Mouse (Mus musculus): ENCODE data around the gene Nol6.

The Nol6 gene

GRCm38 (mm10) chr4:41129406-41129805, 5.2 kb upstream of the Nol6 start:
- in situ Hi-C loops (cut with MboI, MseI) = loop anchor here in 1 of 2 experiments (5.0 kb wide), 1 partner anchor 38 kb away; no protein-coding TSS in a partner anchor

DNA sequence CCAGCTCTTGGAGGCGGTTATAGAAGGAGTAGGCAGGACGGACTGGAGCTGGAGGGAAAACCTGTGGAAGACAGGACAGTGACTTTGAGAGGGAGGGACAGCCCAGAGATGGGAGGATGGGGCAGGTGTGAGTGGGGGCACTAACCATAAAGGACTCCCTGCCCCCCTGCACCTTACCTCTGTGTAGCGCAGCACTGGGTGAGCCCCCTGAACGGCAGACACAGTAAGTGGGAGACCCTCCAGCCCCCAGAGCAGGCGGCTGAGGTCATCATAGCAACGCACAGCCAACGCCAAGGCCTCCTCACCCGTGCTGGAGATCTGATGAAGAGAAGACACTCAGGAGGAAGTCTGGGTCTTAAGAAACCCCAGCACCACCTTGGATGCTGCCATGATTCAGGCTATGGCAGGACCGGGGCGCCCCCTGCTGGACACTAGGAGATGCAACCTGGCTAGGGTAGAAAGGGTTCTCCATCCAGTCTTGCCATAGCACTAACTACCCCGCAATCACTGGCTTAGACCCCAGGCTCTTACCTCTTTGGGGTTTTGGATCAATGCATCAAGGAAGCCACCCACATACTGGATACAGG, 5.5 kb downstream of the Nol6 start:
- in situ Hi-C loops (cut with MboI, MseI) = loop anchor here (5.0 kb wide), 1 partner anchor 56 kb away; no protein-coding TSS in a partner anchor

- in situ Hi-C loops (cut with MboI, MseI) = loop anchor here (5.0 kb wide), 1 partner anchor 55 kb away; no protein-coding TSS in a partner anchor
Observed at GRCm38 (mm10) chr4:41116817-41117216, 7.4 kb downstream of the Nol6 start.

DNA sequence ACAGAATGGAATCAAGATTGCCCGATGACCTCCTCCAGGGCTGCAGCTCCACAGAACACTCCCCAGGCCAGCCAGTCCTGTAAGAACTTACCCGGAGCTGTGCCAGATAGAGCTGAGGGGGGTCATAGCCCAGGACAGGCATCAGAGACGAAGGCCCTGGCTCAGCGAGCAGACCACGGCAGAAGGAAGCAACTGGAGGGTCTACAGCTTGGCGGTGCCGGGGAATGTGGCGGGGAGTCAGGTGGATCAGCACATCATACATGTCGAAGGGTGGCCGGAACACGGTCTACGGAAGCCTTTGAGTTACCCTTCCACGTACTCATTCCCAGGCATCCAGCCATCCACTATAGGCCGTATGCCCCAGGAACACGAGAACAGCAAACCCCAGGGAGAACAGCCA, 8.5 kb downstream of the Nol6 start:
- in situ Hi-C loops (cut with MboI, MseI) = loop anchor here (5.0 kb wide), 1 partner anchor 53 kb away; no protein-coding TSS in a partner anchor

GRCm38 (mm10) chr4:41115074-41115473, 9.2 kb downstream of the Nol6 start:
- in situ Hi-C loops (cut with MboI, MseI) = loop anchor here (5.0 kb wide), 1 partner anchor 53 kb away; no protein-coding TSS in a partner anchor

DNA sequence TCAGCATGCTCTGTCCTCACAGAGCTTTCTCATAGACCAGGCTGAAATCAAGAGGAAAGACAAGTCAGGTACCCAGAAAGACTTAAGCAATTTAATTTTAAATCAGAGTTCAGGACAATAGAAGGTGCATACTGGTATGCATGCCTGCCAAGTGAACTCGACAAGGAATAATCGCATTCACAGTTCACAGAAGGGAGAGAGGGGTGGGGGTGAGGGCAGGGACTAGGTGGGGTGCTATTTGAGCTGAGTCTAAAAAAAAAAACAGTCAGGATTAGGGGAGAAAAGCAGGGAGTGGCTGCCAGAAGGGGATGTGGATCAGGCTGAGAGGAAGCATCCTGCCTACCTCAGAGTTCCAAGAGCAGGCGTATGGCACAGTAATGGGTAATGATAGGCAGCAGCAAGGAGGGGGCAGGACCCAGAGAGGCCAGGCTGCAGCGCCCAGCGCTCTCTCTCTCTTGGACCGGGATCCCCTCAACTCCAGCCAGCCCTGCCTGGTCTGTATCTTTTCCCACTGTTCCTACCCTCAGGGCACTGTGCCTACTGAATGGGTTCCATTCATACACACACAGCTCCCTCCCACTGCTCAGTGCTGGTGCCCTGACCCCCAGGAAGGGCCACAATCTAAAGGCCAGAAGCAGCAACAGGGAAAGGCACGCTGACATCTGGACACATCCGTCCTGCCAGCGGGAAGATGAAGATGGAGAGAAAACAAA, 9.7 kb downstream of the Nol6 start:
- in situ Hi-C loops (cut with MboI, MseI) = loop anchor here (5.0 kb wide), 1 partner anchor 52 kb away; no protein-coding TSS in a partner anchor

- in situ Hi-C loops (cut with MboI, MseI) = no loop called here
Observed at GRCm38 (mm10) chr4:41108717-41109425, 15.4 kb downstream of the Nol6 start.

DNA sequence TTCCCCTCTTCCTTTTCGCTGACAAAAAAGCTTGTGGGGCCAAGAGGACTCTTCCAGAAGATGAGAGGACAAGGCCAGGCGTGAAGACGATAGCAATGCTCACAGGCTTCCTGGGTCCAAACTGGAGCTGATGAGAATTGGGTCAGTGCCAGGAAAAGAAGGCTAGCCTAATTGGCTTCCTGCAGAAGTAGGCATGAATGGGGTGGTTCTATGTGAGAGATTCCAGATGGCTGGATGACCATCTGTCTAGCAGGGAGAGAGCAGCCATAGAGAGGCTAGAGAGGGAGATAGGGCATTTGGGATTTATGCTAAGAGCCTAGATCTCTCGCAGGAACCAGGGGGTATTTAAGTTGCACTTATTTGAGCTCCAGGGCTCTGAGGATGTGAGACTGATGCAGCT, 16.8 kb downstream of the Nol6 start:
- in situ Hi-C loops (cut with MboI, MseI) = no loop called here

- in situ Hi-C loops (cut with MboI, MseI) = no loop called here
Observed at GRCm38 (mm10) chr4:41102901-41103300, 21.4 kb downstream of the Nol6 start.

- in situ Hi-C loops (cut with MboI, MseI) = no loop called here
Observed at GRCm38 (mm10) chr4:41100986-41101385, 23.3 kb downstream of the Nol6 start.

- in situ Hi-C loops (cut with MboI, MseI) = no loop called here
Observed at GRCm38 (mm10) chr4:41098577-41098951, 25.7 kb downstream of the Nol6 start.

DNA sequence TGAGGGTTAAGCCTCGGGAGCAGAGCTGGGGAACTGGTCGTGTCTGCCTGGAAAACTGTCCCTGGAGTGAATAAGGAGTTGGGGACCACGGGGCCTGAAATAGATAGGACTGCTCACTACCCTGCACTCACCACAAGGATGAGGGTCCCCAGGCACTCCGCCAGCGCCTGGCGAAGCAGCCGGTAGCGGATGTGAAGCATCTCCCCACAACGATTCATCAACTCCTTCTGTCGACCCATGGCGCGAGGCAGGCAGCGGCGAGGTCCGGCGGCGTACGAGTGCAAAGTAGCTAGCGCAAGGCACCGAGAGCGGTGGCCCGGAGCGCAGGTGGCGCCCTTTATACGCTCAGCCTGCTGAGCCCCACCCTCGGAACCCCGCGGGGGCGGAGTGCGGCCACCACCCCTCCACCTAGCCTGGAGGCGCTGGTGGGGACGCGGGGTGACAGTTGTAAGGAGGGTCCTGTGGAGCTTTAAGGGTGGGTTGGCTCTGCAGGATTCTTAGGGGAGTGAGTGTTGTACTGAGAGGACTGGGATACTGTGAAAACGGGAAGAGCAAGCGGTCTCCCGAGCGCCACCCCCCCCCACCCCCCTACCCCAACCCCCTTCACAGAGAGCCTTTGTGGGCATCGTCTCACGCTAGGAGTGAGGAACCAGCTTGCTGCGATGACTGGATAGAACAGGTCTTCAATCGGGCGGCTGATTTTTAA, 26.2 kb downstream of the Nol6 start, which contains the start of gene Aqp3:
TSS of gene Aqp3 (minus strand) at position 313 of the 706 bp plus-strand sequence.
- in situ Hi-C loops (cut with MboI, MseI) = no loop called here

- in situ Hi-C loops (cut with MboI, MseI) = no loop called here
Observed at GRCm38 (mm10) chr4:41097381-41097780, 26.9 kb downstream of the Nol6 start.

DNA sequence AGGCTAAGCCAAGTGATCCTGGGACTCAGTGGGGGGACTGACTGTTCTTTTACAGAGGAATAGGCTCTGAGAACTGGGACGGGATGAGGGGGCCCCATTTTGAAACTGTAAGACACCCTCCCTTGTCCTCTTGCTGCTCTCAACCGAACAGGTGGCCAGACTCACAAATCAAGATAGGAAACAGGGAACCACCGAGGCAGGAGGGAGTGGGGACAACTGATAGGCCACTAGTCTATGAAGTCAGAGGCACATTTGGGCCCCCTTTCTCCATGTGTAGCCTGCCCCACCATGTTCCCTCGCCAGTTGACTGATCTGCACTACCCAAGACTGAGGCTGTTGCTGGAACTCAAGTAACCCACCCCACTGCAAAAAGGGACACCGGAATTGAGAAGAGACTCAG, 27.5 kb downstream of the Nol6 start:
- in situ Hi-C loops (cut with MboI, MseI) = no loop called here

GRCm38 (mm10) chr4:41096169-41096568, 28.1 kb downstream of the Nol6 start:
- in situ Hi-C loops (cut with MboI, MseI) = no loop called here

- in situ Hi-C loops (cut with MboI, MseI) = no loop called here
Observed at GRCm38 (mm10) chr4:41094361-41094760, 29.9 kb downstream of the Nol6 start.

DNA sequence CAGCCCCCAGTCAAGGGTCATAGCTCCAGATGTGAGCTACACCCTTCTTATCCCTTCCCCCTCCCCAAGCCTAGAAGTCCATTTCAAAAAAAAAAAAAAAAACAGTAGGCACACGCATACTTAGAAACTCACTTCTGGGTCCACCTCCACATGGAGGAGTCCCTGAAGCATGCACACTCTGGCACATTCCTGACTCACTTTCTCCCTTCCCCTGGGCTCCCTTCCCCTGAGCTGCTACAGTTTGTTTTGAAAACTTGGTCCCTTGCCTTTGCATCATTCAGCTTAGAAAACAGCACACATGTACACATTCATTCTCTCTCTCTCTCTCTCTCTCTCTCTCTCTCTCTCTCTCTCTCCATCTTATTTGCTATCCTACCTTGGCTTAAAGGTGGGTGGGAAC, 31.3 kb downstream of the Nol6 start:
- in situ Hi-C loops (cut with MboI, MseI) = no loop called here

DNA sequence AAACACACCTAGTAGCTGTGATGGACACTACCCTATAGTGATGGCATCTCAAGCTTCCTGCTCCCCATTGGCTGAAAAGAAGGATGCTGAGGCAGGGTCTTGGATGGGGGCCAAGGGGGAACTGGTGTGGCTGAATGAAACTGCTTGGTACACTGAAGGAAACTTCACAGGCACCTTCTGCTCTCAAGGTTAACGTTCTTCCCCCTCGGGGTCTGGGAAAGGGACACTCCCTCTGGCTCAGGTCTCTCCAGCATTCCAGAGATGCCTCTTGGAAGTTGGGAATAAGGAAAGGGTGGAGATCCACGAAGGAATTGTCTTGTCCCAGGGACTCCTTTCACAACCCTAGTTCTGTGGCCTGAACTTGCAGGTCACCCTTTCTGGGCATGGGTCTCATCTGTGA, 32.9 kb downstream of the Nol6 start:
- in situ Hi-C loops (cut with MboI, MseI) = no loop called here

- in situ Hi-C loops (cut with MboI, MseI) = no loop called here
Observed at GRCm38 (mm10) chr4:41089705-41090104, 34.5 kb downstream of the Nol6 start.

- in situ Hi-C loops (cut with MboI, MseI) = no loop called here
Observed at GRCm38 (mm10) chr4:41089189-41089588, 35.1 kb downstream of the Nol6 start.

DNA sequence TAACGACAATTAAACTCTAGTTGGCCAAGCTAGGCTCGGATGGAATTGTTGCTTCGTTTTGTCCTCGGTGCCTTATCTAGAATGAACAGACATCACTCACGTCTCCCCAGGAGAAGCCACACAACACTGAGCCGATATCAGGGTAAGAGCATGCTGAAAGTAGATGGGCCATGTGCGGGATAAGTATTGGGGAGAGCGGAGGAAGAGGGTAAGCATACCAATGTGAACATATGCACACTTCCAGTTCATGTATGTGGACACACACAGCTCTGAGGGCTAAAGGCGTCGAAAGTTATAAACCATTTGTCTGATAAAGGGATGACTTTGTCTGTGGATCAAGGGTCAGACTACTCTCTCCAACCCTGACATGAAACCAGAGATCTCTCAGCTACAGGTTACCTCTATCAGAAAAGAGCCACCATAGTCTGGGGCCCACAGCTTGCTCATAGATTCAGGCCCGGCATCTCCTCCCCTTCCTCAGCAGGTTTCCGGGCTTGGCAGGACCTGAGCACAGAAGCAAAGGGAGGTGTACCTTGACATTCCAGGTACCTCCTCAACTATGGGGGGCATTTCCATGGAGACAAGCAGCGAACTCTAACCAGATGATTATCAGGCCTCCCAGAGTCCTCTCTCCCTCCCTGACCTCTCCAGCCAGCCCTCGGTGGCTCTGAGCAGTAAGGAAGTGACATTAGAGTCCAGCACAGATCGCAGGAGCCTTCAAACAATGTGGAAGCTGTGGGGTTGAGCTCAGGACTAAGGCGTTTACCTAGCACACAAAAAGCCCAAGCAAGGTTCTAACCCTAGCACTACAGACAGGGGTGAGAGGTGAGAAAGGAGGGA, 36.6 kb downstream of the Nol6 start:
- in situ Hi-C loops (cut with MboI, MseI) = no loop called here

Data from T-helper 17 cell (primary cell).